Mouse (Mus musculus): ENCODE data around the gene Prss23. TPM values are rescaled to one million over a fixed set of nuclear protein-coding genes. Genes with fewer than 3 reads are reported as not detected.

The Prss23 gene
- polyA plus RNA-seq, 1 experiment from 2014 or later = 37.0 TPM

DNA sequence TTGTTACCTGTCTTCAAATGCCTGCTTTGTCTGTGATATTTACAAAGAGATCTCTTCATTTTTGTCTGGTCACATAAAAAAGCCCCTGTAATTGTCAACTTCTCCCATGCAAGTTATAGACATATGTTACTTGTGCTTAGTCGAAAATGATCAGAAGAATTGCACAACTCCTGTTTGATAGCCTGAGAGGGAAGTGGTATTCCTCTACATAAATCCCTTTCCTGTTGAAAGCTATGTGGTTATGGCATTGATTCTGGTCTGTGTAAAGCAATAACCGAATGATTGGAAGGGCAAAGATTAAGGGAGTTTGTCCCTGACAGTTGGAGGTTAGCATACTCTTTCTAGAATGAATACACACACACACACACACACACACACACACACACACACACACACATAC lies 67.3 kb downstream of the Prss23 start:
- TF ChIP-seq CTCF (IDR thresholded peaks at IDR 0.05; ENCODE audit: low read depth) = no peak
- H3K4me2 ChIP-seq = no peak overlapping the region
- no peaks in the 10 kb centered on the region for H3K27me3 ChIP-seq (ENCODE audit: insufficient read depth, low read length)
- no peak overlapping the region for H3K4me3 ChIP-seq (ENCODE audit: low read depth, low read length)
- WGBS = 78% methylated on average over 2 of the region's 2 CpGs
- no peak overlapping the region for H3K9ac ChIP-seq
- DNase-seq (no peak), ATAC-seq (ENCODE audit: insufficient read depth) (no peak)
- H3K4me1 ChIP-seq (ENCODE audit: insufficient read depth) = 0 out of 2 replicates have a peak, but pooled peaks cover 4% of the 10 kb centered on the region
- no peaks in the 10 kb centered on the region for H3K9me3 ChIP-seq (ENCODE audit: low read depth, low read length)
- H3K36me3 ChIP-seq (ENCODE audit: insufficient read depth) = no peaks in the 10 kb centered on the region
- no peak overlapping the region for H3K27ac ChIP-seq (ENCODE audit: low read depth)

Other genes with a start within 250 kb of the Prss23 start
- gene Tmem135, start 123.0 kb downstream of the Prss23 start, polyA plus RNA-seq (2014; fragmentation: Nextera tagmentation; extraction: Ambion mirVana) = 22.6 and 22.9 TPM in 2 replicates
- gene Fzd4, start 122.8 kb downstream of the Prss23 start, polyA plus RNA-seq (2014; fragmentation: Nextera tagmentation; extraction: Ambion mirVana) = 17.1 and 17.3 TPM in 2 replicates
- 0.84 and 1.0 TPM in 2 replicates for gene Me3, start 105.2 kb upstream of the Prss23 start, polyA plus RNA-seq (2014; fragmentation: Nextera tagmentation; extraction: Ambion mirVana)

Data from lung, embryonic 14.5 days (tissue).